Mouse (Mus musculus): ENCODE results near the gene Il31.

The Il31 gene

GRCm38 (mm10) chr5:123473817-123474216 is 15.5 kb downstream of the Il31 start:
- WGBS: 51% methylated on average over 5 of the region's 5 CpGs

GRCm38 (mm10) chr5:123470784-123471400 is 18.4 kb downstream of the Il31 start:
- 64% methylated on average over 10 of the region's 10 CpGs for WGBS

DNA sequence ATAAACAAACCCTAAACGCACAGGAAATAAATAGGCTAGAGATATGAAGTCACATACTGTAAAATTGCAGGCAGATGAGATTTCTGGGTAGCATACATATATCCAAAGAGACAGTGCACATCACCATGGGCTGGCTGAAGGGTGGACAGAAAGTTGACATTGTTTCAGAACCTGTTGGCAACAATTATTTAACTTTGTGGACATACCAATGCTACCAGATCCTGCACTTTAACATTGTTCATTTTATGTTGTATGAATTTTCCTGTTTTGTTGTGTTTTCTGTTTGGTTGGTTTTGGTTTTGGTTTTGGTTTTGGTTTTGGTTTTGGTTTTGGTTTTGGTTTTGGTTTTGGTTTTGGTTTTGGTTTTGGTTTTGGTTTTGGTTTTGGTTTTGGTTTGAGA is 24.7 kb downstream of the Il31 start:
- WGBS: 89% methylated on average over 1 of the region's 1 CpGs

DNA sequence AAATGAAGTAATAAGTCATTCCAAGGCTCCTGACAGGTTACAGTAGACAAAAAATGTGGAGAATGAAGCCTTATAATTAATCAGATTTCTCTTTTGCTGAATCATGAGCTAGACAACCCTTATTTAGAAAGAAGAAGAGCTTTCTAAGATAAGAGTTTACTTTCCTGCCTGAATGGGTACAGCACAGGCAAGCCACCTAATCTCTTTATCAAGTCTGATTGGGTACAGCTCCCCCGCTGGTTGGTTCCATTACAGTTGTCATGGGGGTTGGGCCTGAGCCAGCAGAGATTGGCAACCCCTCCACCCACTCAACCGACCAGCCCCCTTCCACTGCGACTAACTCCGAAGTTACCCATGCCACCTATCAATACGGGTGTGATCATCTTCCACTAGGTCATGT is 27.9 kb downstream of the Il31 start:
- WGBS: 49% methylated on average over 5 of the region's 5 CpGs

GRCm38 (mm10) chr5:123451886-123452285 is 37.4 kb downstream of the Il31 start:
- 93% methylated on average over 7 of the region's 7 CpGs for WGBS

DNA sequence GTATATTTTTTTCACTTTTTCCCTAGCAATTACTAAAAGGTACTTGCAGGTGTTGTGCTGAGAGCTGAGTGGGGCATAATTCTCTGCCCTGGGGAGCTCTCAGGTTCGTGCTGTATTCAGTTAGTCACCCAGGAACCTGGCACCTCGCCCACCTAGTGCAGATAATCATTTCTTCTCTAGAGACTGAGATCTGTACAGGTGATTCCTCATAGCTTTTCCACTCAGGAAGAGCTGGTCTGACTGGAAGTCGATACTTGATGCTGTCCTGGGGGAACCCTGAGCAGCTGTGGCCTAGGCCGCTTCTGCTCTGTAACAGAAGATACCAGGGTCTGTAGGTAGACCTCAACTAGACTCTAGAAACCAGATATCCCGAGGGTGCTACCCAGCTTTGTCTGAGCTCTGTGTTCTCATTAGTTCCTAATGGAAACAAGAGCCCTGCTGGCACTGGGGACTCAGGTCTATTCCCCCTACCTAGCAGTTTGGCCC is 44.4 kb downstream of the Il31 start:
- 94% methylated on average over 5 of the region's 5 CpGs for WGBS

DNA sequence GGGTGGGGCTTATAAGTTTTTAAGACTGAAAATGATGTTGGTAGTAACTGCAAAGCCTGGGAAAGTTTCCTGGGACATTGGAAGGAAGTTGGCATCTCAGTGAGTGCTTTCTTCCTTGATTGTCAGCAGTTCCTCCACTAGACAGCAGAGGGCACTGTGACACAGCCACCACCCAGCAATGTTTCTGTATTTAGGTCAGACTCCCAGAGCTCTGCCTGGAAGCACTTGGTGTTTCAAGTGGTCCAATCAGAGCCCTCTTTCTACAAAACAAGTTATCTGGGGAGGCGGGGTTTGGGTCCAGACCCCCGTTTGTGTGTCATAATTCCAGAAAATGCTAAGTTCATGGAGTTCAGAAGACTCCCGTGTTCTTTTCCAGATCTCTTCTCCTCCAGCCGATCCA is 45.2 kb downstream of the Il31 start:
- WGBS: 34% methylated on average over 4 of the region's 4 CpGs

- WGBS: 87% methylated on average over 3 of the region's 3 CpGs
Measured at GRCm38 (mm10) chr5:123442283-123442682, 47.0 kb downstream of the Il31 start.

DNA sequence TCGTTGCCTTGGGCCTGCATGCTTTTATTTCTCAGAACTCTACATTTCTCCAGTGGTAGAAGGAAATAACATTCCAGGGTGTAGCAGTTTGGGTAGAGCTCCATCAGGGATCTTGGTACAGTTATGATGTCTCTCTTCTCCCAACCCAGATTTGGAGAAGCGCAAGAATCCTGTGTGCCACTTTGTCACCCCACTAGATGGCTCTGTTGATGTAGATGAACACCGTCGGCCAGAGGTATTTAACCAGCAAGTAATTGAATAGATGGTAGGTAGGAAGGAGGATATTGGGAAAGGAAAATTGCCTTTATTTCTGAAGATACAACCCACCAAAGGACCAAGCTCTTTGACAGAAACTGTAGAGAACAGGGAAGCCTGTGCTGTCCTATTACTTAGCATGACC is 48.6 kb downstream of the Il31 start:
- WGBS: 40% methylated on average over 4 of the region's 4 CpGs

GRCm38 (mm10) chr5:123439941-123440340 is 49.3 kb downstream of the Il31 start:
- 63% methylated on average over 4 of the region's 4 CpGs for WGBS

- WGBS: 98% methylated on average over 1 of the region's 1 CpGs
Measured at GRCm38 (mm10) chr5:123439312-123439711, 50.0 kb downstream of the Il31 start.

GRCm38 (mm10) chr5:123438381-123438780 is 50.9 kb downstream of the Il31 start:
- WGBS: 62% methylated on average over 3 of the region's 3 CpGs

- 15% methylated on average over 4 of the region's 4 CpGs for whole genome bisulfite sequencing
Measured at GRCm38 (mm10) chr5:123436780-123437175, 52.5 kb downstream of the Il31 start.

- WGBS: 47% methylated on average over 8 of the region's 8 CpGs
Measured at GRCm38 (mm10) chr5:123436071-123436779, 53.1 kb downstream of the Il31 start.

DNA sequence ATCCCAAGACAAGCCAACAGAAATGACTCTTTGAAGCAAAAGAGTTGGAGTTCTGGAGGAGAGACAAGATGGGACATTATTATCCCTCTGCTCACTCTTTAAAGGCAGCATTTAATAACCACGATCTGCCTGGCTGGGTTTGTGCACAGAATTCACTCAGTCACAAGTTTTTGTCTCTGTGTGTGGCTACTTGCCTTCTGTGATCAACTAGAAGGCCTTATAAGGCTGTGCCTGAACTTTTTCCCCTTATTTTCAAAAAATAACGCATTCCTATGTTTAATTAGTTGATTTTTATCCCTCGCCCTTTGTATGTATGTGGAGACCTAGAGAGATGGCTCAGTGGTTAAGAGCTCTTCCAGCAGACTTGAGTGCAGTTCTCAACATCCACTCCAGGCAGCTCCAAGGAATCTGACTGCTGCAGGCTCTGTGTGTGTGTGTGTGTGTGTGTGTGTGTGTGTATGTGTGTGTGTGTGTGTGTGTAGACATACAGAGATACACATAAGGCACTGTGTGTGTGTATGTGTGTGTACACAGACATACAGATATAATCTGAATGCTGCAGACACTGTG is 56.9 kb downstream of the Il31 start:
- WGBS: 58% methylated on average over 3 of the region's 3 CpGs

GRCm38 (mm10) chr5:123431524-123432304 is 57.6 kb downstream of the Il31 start:
- WGBS: 59% methylated on average over 13 of the region's 13 CpGs
